Mouse (Mus musculus) kidney, embryonic 15.5 days (tissue): ENCODE data around the gene Chd3. TPM values are rescaled to one million over a fixed set of nuclear protein-coding genes. Genes with fewer than 3 reads are reported as not detected.

Experiments
- ATAC-seq: fragments of 200-750 bp; cut with Nextera tagmentation; replicated peaks from 2 replicates; pipeline ENCODE4 v1.8.0; 2017; ENCODE audit warnings: moderate TSS enrichment; ENCODE audit not compliant: low FRiP score
- H3K27ac ChIP-seq: fragments of 300-500 bp; sonication (generic); 2 replicates; pipeline ENCODE4 v1.5.1; 2015; ENCODE audit warnings: mild to moderate bottlenecking, inconsistent platforms
- H3K27me3 ChIP-seq: fragments of 300-500 bp; sonication (generic); 2 replicates; pipeline ENCODE4 v1.6.1; 2015; ENCODE audit warnings: inconsistent platforms
- H3K36me3 ChIP-seq: fragments of 300-500 bp; sonication (generic); 2 replicates; pipeline ENCODE4 v1.6.1; 2015; ENCODE audit warnings: inconsistent platforms
- H3K4me1 ChIP-seq: fragments of 300-500 bp; sonication (generic); 2 replicates; pipeline ENCODE4 v1.6.1; 2015; ENCODE audit warnings: inconsistent platforms
- H3K4me2 ChIP-seq: fragments of 300-500 bp; sonication (generic); 2 replicates; pipeline ENCODE4 v1.6.1; 2015; ENCODE audit warnings: moderate library complexity, mild to moderate bottlenecking, inconsistent platforms
- H3K4me3 ChIP-seq: fragments of 300-500 bp; sonication (generic); replicated peaks from 2 replicates; pipeline ENCODE4 v1.5.1; 2015; ENCODE audit warnings: mild to moderate bottlenecking, inconsistent platforms
- H3K9ac ChIP-seq: fragments of 300-500 bp; sonication (generic); 2 replicates; pipeline ENCODE4 v1.6.1; 2015; ENCODE audit warnings: mild to moderate bottlenecking, inconsistent platforms
- H3K9me3 ChIP-seq: fragments of 300-500 bp; sonication (generic); replicated peaks from 2 replicates; pipeline ENCODE4 v1.6.1; 2016; ENCODE audit warnings: inconsistent platforms
- WGBS: fragments of 180-500 bp; shearing (Covaris S2); methylation state at CpG from one replicate; pipeline ENCODE4 v1.1.7; 2015; ENCODE audit warnings: mixed read lengths; 5-methylcytosine and 5-hydroxymethylcytosine counted together
- polyA plus RNA-seq: library from polyadenylated mRNA; unstranded; fragments of >200 nt; fragmentation: Nextera tagmentation; extraction: Ambion mirVana; gene quantifications from 2 replicates; pipeline ENCODE4 v1.2.1, GENCODE M21; 2015

The Chd3 gene
- 54.8 and 62.8 TPM in 2 replicates for polyA plus RNA-seq

- Histone ChIP-seq H3K36me3 (peaks cover 18% of the 10 kb centered on the region), H3K4me3 (peak within 1 kb of the TSS; percentile 94), H3K4me2 (peak within 1 kb of the TSS; percentile 87), H3K9ac (peak within 1 kb of the TSS; percentile 99), H3K4me1 (peaks cover 63% of the 10 kb centered on the region), H3K9me3 (no peaks in the 10 kb centered on the region), H3K27ac (peak within 1 kb of the TSS; percentile 100), H3K27me3 (no peaks in the 10 kb centered on the region)
- ATAC-seq: no peak
- WGBS: 3% methylated on average over 15 of the region's 34 CpGs
Observed at GRCm38 (mm10) chr11:69369215-69369989, at the start of gene Chd3. Gene Chd3, minus strand, starts transcription at chr11:69369406.

GRCm38 (mm10) chr11:69417449-69418384 lies 48.5 kb upstream of the Chd3 start:
- Histone ChIP-seq H3K4me3 (peak overlapping the region; percentile 77), H3K9ac (peak overlapping the region; percentile 61), H3K4me2 (peak overlapping the region; percentile 95), H3K27ac (peak overlapping the region; percentile 97), H3K36me3 (peaks cover 8% of the 10 kb centered on the region), H3K4me1 (peaks cover 77% of the 10 kb centered on the region), H3K27me3 (peaks cover 24% of the 10 kb centered on the region), H3K9me3 (no peaks in the 10 kb centered on the region)
- under 1% methylated on average over 39 of the region's 39 CpGs for WGBS
- peak; percentile 47 for ATAC-seq

GRCm38 (mm10) chr11:69416921-69417448 lies 47.8 kb upstream of the Chd3 start:
- Histone ChIP-seq H3K4me3 (peak overlapping the region; percentile 77), H3K9ac (peak overlapping the region; percentile 61), H3K4me1 (peaks cover 84% of the 10 kb centered on the region), H3K9me3 (no peaks in the 10 kb centered on the region), H3K4me2 (peak overlapping the region; percentile 95), H3K36me3 (peaks cover 15% of the 10 kb centered on the region), H3K27ac (peak overlapping the region; percentile 97), H3K27me3 (peaks cover 16% of the 10 kb centered on the region)
- WGBS: 7% methylated on average over 8 of the region's 8 CpGs
- ATAC-seq: no peak

- Histone ChIP-seq H3K4me1 (peaks cover 87% of the 10 kb centered on the region), H3K9me3 (no peaks in the 10 kb centered on the region), H3K4me3 (peak overlapping the region; percentile 77), H3K27ac (peak overlapping the region; percentile 97), H3K9ac (peak overlapping the region; percentile 61; the same call in 1 of the 2 replicates), H3K4me2 (peak overlapping the region; percentile 95), H3K36me3 (peaks cover 16% of the 10 kb centered on the region), H3K27me3 (peaks cover 11% of the 10 kb centered on the region)
- ATAC-seq: no peak
- 1% methylated on average over 4 of the region's 4 CpGs for WGBS
Observed at GRCm38 (mm10) chr11:69416509-69416908, 47.3 kb upstream of the Chd3 start.

GRCm38 (mm10) chr11:69415668-69416451 lies 46.7 kb upstream of the Chd3 start:
- no peak for ATAC-seq
- Histone ChIP-seq H3K4me3 (peak overlapping the region; percentile 77), H3K4me1 (peaks cover 80% of the 10 kb centered on the region), H3K9me3 (no peaks in the 10 kb centered on the region), H3K27ac (peak overlapping the region; percentile 97), H3K27me3 (peaks cover 5% of the 10 kb centered on the region), H3K9ac (peak overlapping the region; percentile 70), H3K4me2 (peak overlapping the region; percentile 95), H3K36me3 (peaks cover 16% of the 10 kb centered on the region)
- 0% methylated on average over 10 of the region's 25 CpGs for WGBS

GRCm38 (mm10) chr11:69415327-69415667 lies 46.1 kb upstream of the Chd3 start:
- H3K4me3 ChIP-seq: peak overlapping the region; percentile 77
- peak overlapping the region; percentile 70 for H3K9ac ChIP-seq
- peak overlapping the region; percentile 95 for H3K4me2 ChIP-seq
- H3K36me3 ChIP-seq: peaks cover 16% of the 10 kb centered on the region
- H3K9me3 ChIP-seq: no peaks in the 10 kb centered on the region
- peaks cover 78% of the 10 kb centered on the region for H3K4me1 ChIP-seq
- H3K27me3 ChIP-seq: no peaks in the 10 kb centered on the region
- 2% methylated on average over 3 of the region's 3 CpGs for WGBS
- H3K27ac ChIP-seq: peak overlapping the region; percentile 97
- peak; percentile 13; the same call in 1 of the 2 replicates for ATAC-seq

- no peak for ATAC-seq
- Histone ChIP-seq H3K9ac (peak overlapping the region; percentile 70), H3K36me3 (peaks cover 16% of the 10 kb centered on the region), H3K27me3 (no peaks in the 10 kb centered on the region), H3K9me3 (no peaks in the 10 kb centered on the region), H3K4me1 (peaks cover 72% of the 10 kb centered on the region), H3K4me3 (peak overlapping the region; percentile 77), H3K27ac (peak overlapping the region; percentile 97), H3K4me2 (peak overlapping the region; percentile 95)
- WGBS: 10% methylated on average over 4 of the region's 4 CpGs
Observed at GRCm38 (mm10) chr11:69414421-69415326, 45.5 kb upstream of the Chd3 start.

GRCm38 (mm10) chr11:69413221-69414181 lies 44.3 kb upstream of the Chd3 start, which contains the start of gene Kdm6b:
Gene Kdm6b, minus strand, starts transcription at chr11:69413675.
- Histone ChIP-seq H3K9me3 (no peaks in the 10 kb centered on the region), H3K4me1 (peaks cover 70% of the 10 kb centered on the region), H3K4me3 (peak within 1 kb of the TSS; percentile 77), H3K9ac (peak within 1 kb of the TSS; percentile 83), H3K27me3 (no peaks in the 10 kb centered on the region), H3K36me3 (peaks cover 16% of the 10 kb centered on the region), H3K27ac (peak within 1 kb of the TSS; percentile 97), H3K4me2 (peak within 1 kb of the TSS; percentile 95)
- 30% methylated on average over 12 of the region's 12 CpGs for WGBS
- no peak for ATAC-seq

- 51% methylated on average over 7 of the region's 7 CpGs for WGBS
- no peak for ATAC-seq
- Histone ChIP-seq H3K27me3 (no peaks in the 10 kb centered on the region), H3K9ac (0 out of 2 replicates have a peak overlapping the region, but pooled peaks have one; percentile 83), H3K27ac (peak overlapping the region; percentile 97), H3K36me3 (peaks cover 24% of the 10 kb centered on the region), H3K4me3 (peak overlapping the region; percentile 77), H3K4me2 (peak overlapping the region; percentile 95), H3K9me3 (no peaks in the 10 kb centered on the region), H3K4me1 (peaks cover 70% of the 10 kb centered on the region)
Observed at GRCm38 (mm10) chr11:69412548-69412947, 43.3 kb upstream of the Chd3 start.
